Mouse (Mus musculus): ENCODE data around the gene Wnk1. TPM values are rescaled to one million over a fixed set of nuclear protein-coding genes. Genes with fewer than 3 reads are reported as not detected.

Gene Wnk1
- polyA plus RNA-seq, 1 experiment from 2014 or later = 86.0 TPM

GRCm38 (mm10) chr6:120054412-120054811 lies 15.9 kb upstream of the Wnk1 start:
- Histone ChIP-seq H3K4me2 (replicated peaks; ENCODE audit: low read depth, low read length) (no peak overlapping the region), H3K36me3 (ENCODE audit: control insufficient read depth, insufficient read depth, low read length) (no peaks in the 10 kb centered on the region), H3K27ac (ENCODE audit: low read length) (no peak overlapping the region), H3K9me3 (ENCODE audit: control insufficient read depth, low read depth, low read length) (no peaks in the 10 kb centered on the region), H3K9ac (replicated peaks; ENCODE audit: low read depth, low read length) (no peak overlapping the region), H3K4me3 (ENCODE audit: low read depth, low read length) (no peak overlapping the region), H3K27me3 (ENCODE audit: control insufficient read depth, insufficient read depth, low read length) (no peaks in the 10 kb centered on the region), H3K4me1 (ENCODE audit: control insufficient read depth, insufficient read depth, low read length) (no peaks in the 10 kb centered on the region)
- ATAC-seq (ENCODE audit: insufficient number of reproducible peaks, insufficient read depth, low FRiP score, low read depth) = no peak
- WGBS = 82% methylated on average over 6 of the region's 6 CpGs

GRCm38 (mm10) chr6:120047705-120048292 lies 9.3 kb upstream of the Wnk1 start:
- Histone ChIP-seq H3K36me3 (ENCODE audit: control insufficient read depth, insufficient read depth, low read length) (no peaks in the 10 kb centered on the region), H3K27me3 (ENCODE audit: control insufficient read depth, insufficient read depth, low read length) (no peaks in the 10 kb centered on the region), H3K9ac (replicated peaks; ENCODE audit: low read depth, low read length) (no peak overlapping the region), H3K4me2 (replicated peaks; ENCODE audit: low read depth, low read length) (no peak overlapping the region), H3K27ac (ENCODE audit: low read length) (no peak overlapping the region), H3K4me3 (ENCODE audit: low read depth, low read length) (no peak overlapping the region), H3K4me1 (ENCODE audit: control insufficient read depth, insufficient read depth, low read length) (no peaks in the 10 kb centered on the region), H3K9me3 (ENCODE audit: control insufficient read depth, low read depth, low read length) (no peaks in the 10 kb centered on the region)
- 72% methylated on average over 7 of the region's 7 CpGs for WGBS
- no peak for ATAC-seq (ENCODE audit: insufficient number of reproducible peaks, insufficient read depth, low FRiP score, low read depth)

GRCm38 (mm10) chr6:120045406-120045805 lies 6.9 kb upstream of the Wnk1 start:
- no peaks in the 10 kb centered on the region for H3K4me1 ChIP-seq (ENCODE audit: control insufficient read depth, insufficient read depth, low read length)
- no peak overlapping the region for H3K4me3 ChIP-seq (ENCODE audit: low read depth, low read length)
- H3K27ac ChIP-seq (ENCODE audit: low read length) = no peak overlapping the region
- H3K9ac ChIP-seq (replicated peaks; ENCODE audit: low read depth, low read length) = no peak overlapping the region
- ATAC-seq (ENCODE audit: insufficient number of reproducible peaks, insufficient read depth, low FRiP score, low read depth) = no peak
- H3K36me3 ChIP-seq (ENCODE audit: control insufficient read depth, insufficient read depth, low read length) = no peaks in the 10 kb centered on the region
- 77% methylated on average over 4 of the region's 4 CpGs for WGBS
- H3K4me2 ChIP-seq (replicated peaks; ENCODE audit: low read depth, low read length) = no peak overlapping the region
- H3K9me3 ChIP-seq (ENCODE audit: control insufficient read depth, low read depth, low read length) = no peaks in the 10 kb centered on the region
- no peaks in the 10 kb centered on the region for H3K27me3 ChIP-seq (ENCODE audit: control insufficient read depth, insufficient read depth, low read length)

GRCm38 (mm10) chr6:120042632-120043220 lies 4.3 kb upstream of the Wnk1 start:
- Histone ChIP-seq H3K4me3 (ENCODE audit: low read depth, low read length) (no peak overlapping the region), H3K4me2 (replicated peaks; ENCODE audit: low read depth, low read length) (no peak overlapping the region), H3K27me3 (ENCODE audit: control insufficient read depth, insufficient read depth, low read length) (no peaks in the 10 kb centered on the region), H3K36me3 (ENCODE audit: control insufficient read depth, insufficient read depth, low read length) (no peaks in the 10 kb centered on the region), H3K27ac (ENCODE audit: low read length) (no peak overlapping the region), H3K4me1 (ENCODE audit: control insufficient read depth, insufficient read depth, low read length) (no peaks in the 10 kb centered on the region), H3K9me3 (ENCODE audit: control insufficient read depth, low read depth, low read length) (no peaks in the 10 kb centered on the region), H3K9ac (replicated peaks; ENCODE audit: low read depth, low read length) (no peak overlapping the region)
- ATAC-seq (ENCODE audit: insufficient number of reproducible peaks, insufficient read depth, low FRiP score, low read depth) = no peak
- 67% methylated on average over 1 of the region's 1 CpGs for WGBS

GRCm38 (mm10) chr6:120040557-120040857 lies 2.0 kb upstream of the Wnk1 start:
- H3K27me3 ChIP-seq (ENCODE audit: control insufficient read depth, insufficient read depth, low read length) = no peaks in the 10 kb centered on the region
- H3K27ac ChIP-seq (ENCODE audit: low read length) = no peak overlapping the region
- peaks cover 7% of the 10 kb centered on the region for H3K4me1 ChIP-seq (ENCODE audit: control insufficient read depth, insufficient read depth, low read length)
- no peaks in the 10 kb centered on the region for H3K36me3 ChIP-seq (ENCODE audit: control insufficient read depth, insufficient read depth, low read length)
- ATAC-seq (ENCODE audit: insufficient number of reproducible peaks, insufficient read depth, low FRiP score, low read depth) = no peak
- no peak overlapping the region for H3K4me3 ChIP-seq (ENCODE audit: low read depth, low read length)
- no peak overlapping the region for H3K4me2 ChIP-seq (replicated peaks; ENCODE audit: low read depth, low read length)
- H3K9ac ChIP-seq (replicated peaks; ENCODE audit: low read depth, low read length) = no peak overlapping the region
- no peaks in the 10 kb centered on the region for H3K9me3 ChIP-seq (ENCODE audit: control insufficient read depth, low read depth, low read length)
- WGBS = 93% methylated on average over 4 of the region's 4 CpGs

- no peaks in the 10 kb centered on the region for H3K9me3 ChIP-seq (ENCODE audit: control insufficient read depth, low read depth, low read length)
- peak overlapping the region; percentile 90 for H3K4me3 ChIP-seq (ENCODE audit: low read depth, low read length)
- H3K36me3 ChIP-seq (ENCODE audit: control insufficient read depth, insufficient read depth, low read length) = no peaks in the 10 kb centered on the region
- no peak overlapping the region; the same call in 1 of the 2 replicates for H3K9ac ChIP-seq (replicated peaks; ENCODE audit: low read depth, low read length)
- 1% methylated on average over 24 of the region's 24 CpGs for WGBS
- H3K4me2 ChIP-seq (replicated peaks; ENCODE audit: low read depth, low read length) = peak overlapping the region; percentile 93
- H3K4me1 ChIP-seq (ENCODE audit: control insufficient read depth, insufficient read depth, low read length) = peaks cover 10% of the 10 kb centered on the region
- H3K27ac ChIP-seq (ENCODE audit: low read length) = peak overlapping the region; percentile 71
- no peaks in the 10 kb centered on the region for H3K27me3 ChIP-seq (ENCODE audit: control insufficient read depth, insufficient read depth, low read length)
- ATAC-seq (ENCODE audit: insufficient number of reproducible peaks, insufficient read depth, low FRiP score, low read depth) = peak; percentile 15; the same call in 1 of the 2 replicates
These were observed 1.4 kb upstream of the Wnk1 start for GRCm38 (mm10) chr6:120039668-120040556.

GRCm38 (mm10) chr6:120039256-120039563 lies 738 bp upstream of the Wnk1 start:
- Histone ChIP-seq H3K9me3 (ENCODE audit: control insufficient read depth, low read depth, low read length) (no peaks in the 10 kb centered on the region), H3K4me2 (replicated peaks; ENCODE audit: low read depth, low read length) (peak overlapping the region; percentile 93), H3K4me1 (ENCODE audit: control insufficient read depth, insufficient read depth, low read length) (peaks cover 11% of the 10 kb centered on the region), H3K27me3 (ENCODE audit: control insufficient read depth, insufficient read depth, low read length) (no peaks in the 10 kb centered on the region), H3K27ac (ENCODE audit: low read length) (peak overlapping the region; percentile 71), H3K36me3 (ENCODE audit: control insufficient read depth, insufficient read depth, low read length) (no peaks in the 10 kb centered on the region), H3K9ac (replicated peaks; ENCODE audit: low read depth, low read length) (no peak overlapping the region; the same call in 1 of the 2 replicates), H3K4me3 (ENCODE audit: low read depth, low read length) (peak overlapping the region; percentile 90)
- 0% methylated on average over 9 of the region's 9 CpGs for WGBS
- no peak for ATAC-seq (ENCODE audit: insufficient number of reproducible peaks, insufficient read depth, low FRiP score, low read depth)

GRCm38 (mm10) chr6:120037636-120038365 lies 671 bp downstream of the Wnk1 start:
- peak; percentile 77 for ATAC-seq (ENCODE audit: insufficient number of reproducible peaks, insufficient read depth, low FRiP score, low read depth)
- no peaks in the 10 kb centered on the region for H3K36me3 ChIP-seq (ENCODE audit: control insufficient read depth, insufficient read depth, low read length)
- H3K9ac ChIP-seq (replicated peaks; ENCODE audit: low read depth, low read length) = peak overlapping the region; percentile 87
- no peaks in the 10 kb centered on the region for H3K9me3 ChIP-seq (ENCODE audit: control insufficient read depth, low read depth, low read length)
- H3K27me3 ChIP-seq (ENCODE audit: control insufficient read depth, insufficient read depth, low read length) = no peaks in the 10 kb centered on the region
- H3K4me1 ChIP-seq (ENCODE audit: control insufficient read depth, insufficient read depth, low read length) = peaks cover 11% of the 10 kb centered on the region
- under 1% methylated on average over 56 of the region's 85 CpGs for whole genome bisulfite sequencing
- peak overlapping the region; percentile 90 for H3K4me3 ChIP-seq (ENCODE audit: low read depth, low read length)
- H3K27ac ChIP-seq (ENCODE audit: low read length) = peak overlapping the region; percentile 99
- peak overlapping the region; percentile 93 for H3K4me2 ChIP-seq (replicated peaks; ENCODE audit: low read depth, low read length)
